Mouse (Mus musculus) hindbrain, embryonic 15.5 days (tissue): Measurements from ENCODE around the gene Icmt. TPM values are rescaled to one million over a fixed set of nuclear protein-coding genes. Genes with fewer than 3 reads are reported as not detected.

ENCODE experiments used
- ATAC-seq: fragments of 200-750 bp; cut with Nextera tagmentation; 2 replicates; pipeline ENCODE4 v1.8.0; 2017; ENCODE audit warnings: low read depth, moderate number of reproducible peaks, moderate TSS enrichment; ENCODE audit not compliant: low FRiP score
- H3K27ac ChIP-seq: fragments of 300-500 bp; sonication (generic); replicated peaks from 2 replicates; pipeline ENCODE4 v1.5.1; 2015; ENCODE audit warnings: mild to moderate bottlenecking, inconsistent platforms
- H3K27me3 ChIP-seq: fragments of 300-500 bp; sonication (generic); 2 replicates; pipeline ENCODE4 v1.6.1; 2015; ENCODE audit warnings: control low read depth, inconsistent platforms
- H3K36me3 ChIP-seq: fragments of 300-500 bp; sonication (generic); 2 replicates; pipeline ENCODE4 v1.6.1; 2015; ENCODE audit warnings: control low read depth, inconsistent platforms
- H3K4me1 ChIP-seq: fragments of 300-500 bp; sonication (generic); replicated peaks from 2 replicates; pipeline ENCODE4 v1.6.1; 2015; ENCODE audit warnings: control low read depth, inconsistent platforms
- H3K4me2 ChIP-seq: fragments of 300-500 bp; sonication (generic); 2 replicates; pipeline ENCODE4 v1.6.1; 2015; ENCODE audit warnings: moderate library complexity, mild to moderate bottlenecking, inconsistent platforms
- H3K4me3 ChIP-seq: fragments of 300-500 bp; sonication (generic); 2 replicates; pipeline ENCODE4 v1.5.1; 2015; ENCODE audit warnings: mild to moderate bottlenecking, inconsistent platforms
- H3K9ac ChIP-seq: fragments of 300-500 bp; sonication (generic); 2 replicates; pipeline ENCODE4 v1.6.1; 2015; ENCODE audit warnings: inconsistent platforms
- H3K9me3 ChIP-seq: fragments of 300-500 bp; sonication (generic); 2 replicates; pipeline ENCODE4 v1.6.1; 2016; ENCODE audit warnings: control low read depth, inconsistent platforms
- WGBS: fragments of 180-500 bp; shearing (Covaris S2); methylation state at CpG from one replicate; pipeline ENCODE4 v1.1.7; 2015; 5-methylcytosine and 5-hydroxymethylcytosine counted together
- polyA plus RNA-seq: library from polyadenylated mRNA; unstranded; fragments of >200 nt; fragmentation: Nextera tagmentation; extraction: Ambion mirVana; gene quantifications from 2 replicates; pipeline ENCODE4 v1.2.1, GENCODE M21; 2015

The Icmt gene
- polyA plus RNA-seq, 1 experiment from 2014 or later = 22.2 TPM

GRCm38 (mm10) chr4:152326543-152326942 is 29.5 kb downstream of the Icmt start:
- H3K4me1 ChIP-seq = peaks cover 17% of the 10 kb centered on the region
- H3K9me3 ChIP-seq = no peaks in the 10 kb centered on the region
- H3K9ac ChIP-seq = peak overlapping the region; percentile 86
- peak overlapping the region; percentile 78 for H3K4me3 ChIP-seq
- no peak for ATAC-seq
- peak overlapping the region; percentile 73 for H3K4me2 ChIP-seq
- peaks cover 30% of the 10 kb centered on the region for H3K36me3 ChIP-seq
- 2% methylated on average over 11 of the region's 11 CpGs for whole genome bisulfite sequencing
- no peaks in the 10 kb centered on the region for H3K27me3 ChIP-seq
- no peak overlapping the region for H3K27ac ChIP-seq

- no peaks in the 10 kb centered on the region for H3K27me3 ChIP-seq
- 84% methylated on average over 6 of the region's 6 CpGs for WGBS
- no peaks in the 10 kb centered on the region for H3K9me3 ChIP-seq
- no peak overlapping the region for H3K27ac ChIP-seq
- H3K4me3 ChIP-seq = no peak overlapping the region
- H3K4me1 ChIP-seq = peaks cover 22% of the 10 kb centered on the region
- H3K9ac ChIP-seq = no peak overlapping the region
- peaks cover 42% of the 10 kb centered on the region for H3K36me3 ChIP-seq
- ATAC-seq = no peak
- no peak overlapping the region for H3K4me2 ChIP-seq
Observed at GRCm38 (mm10) chr4:152328691-152329090, 31.7 kb downstream of the Icmt start.

- peak; percentile 67 for ATAC-seq
Observed at GRCm38 (mm10) chr4:152332952-152333351, 35.9 kb downstream of the Icmt start.

GRCm38 (mm10) chr4:152333587-152333986 is 36.6 kb downstream of the Icmt start:
- Histone ChIP-seq H3K27ac (no peak overlapping the region), H3K4me2 (no peak overlapping the region), H3K4me1 (peaks cover 10% of the 10 kb centered on the region), H3K36me3 (peaks cover 50% of the 10 kb centered on the region), H3K9ac (no peak overlapping the region), H3K9me3 (no peaks in the 10 kb centered on the region), H3K4me3 (no peak overlapping the region), H3K27me3 (no peaks in the 10 kb centered on the region)
- WGBS = 89% methylated on average over 12 of the region's 12 CpGs
- ATAC-seq = no peak

More at GRCm38 (mm10) chr4:152332952-152333351, 35.9 kb downstream of the Icmt start:
- no peak overlapping the region for H3K27ac ChIP-seq
- H3K36me3 ChIP-seq = peaks cover 50% of the 10 kb centered on the region
- no peak overlapping the region for H3K4me3 ChIP-seq
- WGBS = 28% methylated on average over 2 of the region's 2 CpGs
- no peak overlapping the region for H3K4me2 ChIP-seq
- H3K9me3 ChIP-seq = no peaks in the 10 kb centered on the region
- 0 out of 2 replicates have a peak, but pooled peaks cover 7% of the 10 kb centered on the region for H3K4me1 ChIP-seq
- H3K9ac ChIP-seq = no peak overlapping the region
- H3K27me3 ChIP-seq = no peaks in the 10 kb centered on the region

GRCm38 (mm10) chr4:152337772-152338171 is 40.7 kb downstream of the Icmt start:
- Histone ChIP-seq H3K27me3 (no peaks in the 10 kb centered on the region), H3K4me2 (no peak overlapping the region), H3K9me3 (no peaks in the 10 kb centered on the region), H3K27ac (no peak overlapping the region), H3K4me3 (no peak overlapping the region), H3K36me3 (0 out of 2 replicates have a peak, but pooled peaks cover 11% of the 10 kb centered on the region), H3K9ac (no peak overlapping the region), H3K4me1 (peaks cover 46% of the 10 kb centered on the region)
- ATAC-seq = no peak
- WGBS = 25% methylated on average over 6 of the region's 6 CpGs

GRCm38 (mm10) chr4:152338419-152339292 is 41.6 kb downstream of the Icmt start, which contains the start of gene Chd5:
TSS of gene Chd5 (plus strand) at chr4:152338651.
- H3K4me2 ChIP-seq = peak within 1 kb of the TSS; percentile 82
- H3K36me3 ChIP-seq = 0 out of 2 replicates have a peak, but pooled peaks cover 9% of the 10 kb centered on the region
- H3K4me3 ChIP-seq = peak within 1 kb of the TSS; percentile 79
- peak within 1 kb of the TSS; percentile 84 for H3K27ac ChIP-seq
- peaks cover 49% of the 10 kb centered on the region for H3K4me1 ChIP-seq
- peak; percentile 44 for ATAC-seq
- no peaks in the 10 kb centered on the region for H3K27me3 ChIP-seq
- under 1% methylated on average over 73 of the region's 120 CpGs for WGBS
- H3K9me3 ChIP-seq = no peaks in the 10 kb centered on the region
- H3K9ac ChIP-seq = peak within 1 kb of the TSS; percentile 90

- H3K4me1 ChIP-seq = peaks cover 54% of the 10 kb centered on the region
- 2% methylated on average over 23 of the region's 26 CpGs for WGBS
- no peaks in the 10 kb centered on the region for H3K9me3 ChIP-seq
- peak overlapping the region; percentile 82 for H3K4me2 ChIP-seq
- H3K27ac ChIP-seq = peak overlapping the region; percentile 84
- peak; percentile 23; the same call in 1 of the 2 replicates for ATAC-seq
- H3K4me3 ChIP-seq = peak overlapping the region; percentile 79
- H3K9ac ChIP-seq = peak overlapping the region; percentile 90
- 0 out of 2 replicates have a peak, but pooled peaks cover 3% of the 10 kb centered on the region for H3K36me3 ChIP-seq
- H3K27me3 ChIP-seq = no peaks in the 10 kb centered on the region
Observed at GRCm38 (mm10) chr4:152339293-152339790, 42.3 kb downstream of the Icmt start.

- WGBS = 35% methylated on average over 15 of the region's 15 CpGs
- Histone ChIP-seq H3K4me3 (peak overlapping the region; percentile 79), H3K4me2 (peak overlapping the region; percentile 82), H3K27me3 (no peaks in the 10 kb centered on the region), H3K9ac (no peak overlapping the region), H3K36me3 (0 out of 2 replicates have a peak, but pooled peaks cover 3% of the 10 kb centered on the region), H3K27ac (no peak overlapping the region), H3K4me1 (peaks cover 64% of the 10 kb centered on the region), H3K9me3 (no peaks in the 10 kb centered on the region)
- ATAC-seq = no peak
Observed at GRCm38 (mm10) chr4:152340584-152341284, 43.7 kb downstream of the Icmt start.

- no peaks in the 10 kb centered on the region for H3K9me3 ChIP-seq
- 12% methylated on average over 5 of the region's 5 CpGs for WGBS
- peaks cover 67% of the 10 kb centered on the region for H3K4me1 ChIP-seq
- H3K4me2 ChIP-seq = no peak overlapping the region
- H3K36me3 ChIP-seq = no peaks in the 10 kb centered on the region
- H3K27me3 ChIP-seq = no peaks in the 10 kb centered on the region
- no peak overlapping the region for H3K9ac ChIP-seq
- ATAC-seq = no peak
- no peak overlapping the region for H3K4me3 ChIP-seq
- no peak overlapping the region for H3K27ac ChIP-seq
Observed at GRCm38 (mm10) chr4:152343296-152343695, 46.3 kb downstream of the Icmt start.

- no peak overlapping the region for H3K4me2 ChIP-seq
- no peaks in the 10 kb centered on the region for H3K27me3 ChIP-seq
- no peaks in the 10 kb centered on the region for H3K9me3 ChIP-seq
- no peak overlapping the region for H3K4me3 ChIP-seq
- H3K36me3 ChIP-seq = no peaks in the 10 kb centered on the region
- no peak for ATAC-seq
- WGBS = 65% methylated on average over 7 of the region's 7 CpGs
- peaks cover 70% of the 10 kb centered on the region for H3K4me1 ChIP-seq
- H3K9ac ChIP-seq = no peak overlapping the region
- no peak overlapping the region for H3K27ac ChIP-seq
Observed at GRCm38 (mm10) chr4:152344651-152345050, 47.6 kb downstream of the Icmt start.

GRCm38 (mm10) chr4:152345120-152345889 is 48.3 kb downstream of the Icmt start:
- Histone ChIP-seq H3K27me3 (no peaks in the 10 kb centered on the region), H3K36me3 (no peaks in the 10 kb centered on the region), H3K4me3 (no peak overlapping the region), H3K9me3 (no peaks in the 10 kb centered on the region), H3K9ac (no peak overlapping the region), H3K4me1 (peaks cover 70% of the 10 kb centered on the region), H3K4me2 (no peak overlapping the region), H3K27ac (no peak overlapping the region)
- 60% methylated on average over 7 of the region's 7 CpGs for WGBS
- ATAC-seq = no peak
